Mouse (Mus musculus) leukemia stem cell, adult 10-12 weeks (primary cell): Measurements from ENCODE around the gene Sp140. TPM values are rescaled to one million over a fixed set of nuclear protein-coding genes. Genes with fewer than 3 reads are reported as not detected.

ENCODE experiments used
- polyA plus RNA-seq: library from polyadenylated mRNA; stranded (reverse); fragments of >175 nt; gene quantifications from 2 replicates; pipeline ENCODE4 v1.2.3, GENCODE M21; 2012; ENCODE audit warnings: low replicate concordance

Sp140 gene
- polyA plus RNA-seq = 3.9 and 9.7 TPM in 2 replicates

DNA sequence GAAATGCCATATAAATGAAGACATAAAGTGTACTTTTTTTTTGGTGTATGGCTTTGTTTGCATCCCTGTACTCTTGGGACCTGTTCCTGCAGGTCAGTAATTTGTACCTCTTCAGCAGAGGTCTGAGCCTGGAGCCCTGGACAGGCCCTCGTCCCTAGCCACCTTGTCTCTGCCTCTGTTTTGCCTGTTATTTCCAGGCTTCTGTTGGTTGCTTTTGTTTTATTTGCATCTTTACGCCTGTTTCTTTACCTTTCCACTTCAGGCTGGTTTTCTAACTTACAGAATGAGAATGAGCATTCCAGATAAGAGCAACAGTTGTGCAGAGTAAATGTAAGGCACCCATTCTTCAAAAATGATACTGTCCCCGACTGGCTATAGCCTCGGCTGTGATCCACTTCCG lies at the start of gene Sp140:
TSS of gene Sp140 (plus strand) at position 301 of the 400 bp plus-strand sequence.

DNA sequence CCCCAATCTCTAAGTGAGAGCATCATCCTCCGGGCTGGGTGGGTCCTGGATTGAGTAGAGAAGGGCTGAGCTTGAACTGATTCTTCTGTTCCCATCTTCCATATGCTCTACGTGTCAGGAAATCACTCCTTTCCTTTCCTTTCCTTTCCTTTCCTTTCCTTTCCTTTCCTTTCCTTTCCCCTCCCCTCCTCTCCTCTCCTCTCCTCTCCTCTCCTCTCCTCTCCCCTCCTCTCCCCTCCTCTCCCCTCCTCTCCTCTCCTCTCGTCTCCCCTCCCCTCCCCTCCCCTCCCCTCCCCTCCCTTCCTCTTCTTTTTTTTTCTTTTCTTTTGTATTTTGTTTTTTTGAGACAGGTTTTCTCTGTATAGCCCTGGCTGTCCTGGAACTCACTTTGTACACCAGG lies 24.8 kb upstream of the Sp140 start, which contains the start of gene G530012D18Rik:
TSS of gene G530012D18Rik (plus strand) at position 301 of the 400 bp plus-strand sequence.

DNA sequence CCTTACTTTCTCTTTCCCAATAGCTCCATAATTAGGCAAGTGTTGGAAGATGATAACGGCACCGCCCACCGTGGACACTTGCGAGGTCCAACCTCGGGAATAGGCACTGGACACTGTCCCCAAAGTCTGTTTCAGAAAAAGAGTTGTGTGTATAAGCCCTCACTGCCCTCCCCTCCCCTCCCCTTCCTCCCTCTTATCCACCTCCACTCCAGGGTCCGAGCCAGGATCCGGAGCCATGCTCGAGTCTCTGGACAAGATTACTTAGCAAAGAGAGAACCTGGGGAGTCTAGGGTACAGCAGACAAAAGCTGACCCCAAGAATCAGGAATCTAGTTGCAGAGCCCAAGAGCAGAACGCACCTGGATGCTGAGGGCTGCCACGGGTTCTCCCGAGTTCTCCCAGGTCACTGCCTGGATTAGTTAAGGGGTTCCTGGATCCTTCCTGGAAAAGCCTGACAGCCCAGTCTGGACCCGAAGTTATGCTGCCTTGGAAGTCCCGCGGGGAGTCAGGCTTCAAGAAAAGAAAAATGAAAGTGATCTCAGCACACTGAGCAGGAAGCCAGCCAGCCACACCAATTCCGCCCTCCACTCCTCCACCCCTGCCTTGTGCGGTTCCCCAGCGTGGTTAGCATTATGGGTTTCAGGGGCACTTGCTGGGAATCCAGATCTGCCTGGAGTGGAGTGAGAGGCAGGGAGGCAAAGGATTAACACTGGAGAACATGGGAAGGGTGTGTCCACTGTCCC lies 1.7 kb upstream of the Sp140 start, which contains the start of gene Sp110:
TSS of gene Sp110 (minus strand) at position 547 of the 742 bp plus-strand sequence.

DNA sequence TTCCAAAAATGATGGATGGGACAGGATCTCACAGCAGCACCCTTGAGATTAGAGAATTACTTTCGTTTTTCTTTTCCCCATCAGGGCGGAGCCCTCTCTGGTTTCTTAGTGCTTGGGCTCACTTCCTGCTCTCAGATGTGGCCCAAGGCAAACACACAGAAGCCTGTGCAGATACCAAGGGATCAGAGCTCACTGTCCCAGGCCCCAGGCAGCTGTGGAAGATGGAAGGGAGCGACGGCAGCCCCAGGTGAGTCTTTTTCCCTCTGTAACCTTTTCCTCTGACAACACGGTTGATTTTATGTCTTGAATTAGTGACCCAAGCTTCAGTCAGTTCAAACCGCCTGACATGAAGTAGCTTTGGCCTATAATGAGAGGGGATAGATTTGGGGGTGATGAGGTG lies 49.7 kb downstream of the Sp140 start, which contains the start of gene Sp100:
TSS of gene Sp100 (plus strand) at position 108 of the 400 bp plus-strand sequence.

Other genes starting within 250 kb of the Sp140 start
- not detected in 2 replicates for gene G530012D18Rik, start 24.7 kb upstream of the Sp140 start, polyA plus RNA-seq
- 5.5 and 17.1 TPM in 2 replicates for gene Sp110, start 1.6 kb upstream of the Sp140 start, polyA plus RNA-seq
- 11.7 and 30.5 TPM in 2 replicates for gene Sp100, start 49.6 kb downstream of the Sp140 start, polyA plus RNA-seq
- 4.3 and 11.6 TPM in 2 replicates for gene A630001G21Rik, start 178.3 kb downstream of the Sp140 start, polyA plus RNA-seq
- 41.5 and 55.9 TPM in 2 replicates for gene Cab39, start 193.1 kb downstream of the Sp140 start, polyA plus RNA-seq